Mouse (Mus musculus) inflammation-experienced regulatory T-cells, adult 6 months (primary cell): ENCODE data around the gene Wfikkn1. TPM values are rescaled to one million over a fixed set of nuclear protein-coding genes. Genes with fewer than 3 reads are reported as not detected.
A peak's percentile ranks its signal among the peaks of the same experiment; 100 is the strongest.

Experiments
- ATAC-seq: one replicate; pipeline ENCODE4 v1.8.0; 2017
- polyA plus RNA-seq, 3 experiments: library from polyadenylated mRNA; unstranded; fragments of 100-300 nt; shearing (Covaris generic); gene quantifications; one replicate each; pipeline ENCODE4 v1.2.1; 2017

Gene Wfikkn1
- polyA plus RNA-seq, 3 experiments from 2014 or later = 0.93 to 1.9 (median 1.4) TPM

GRCm38 (mm10) chr17:25867836-25868600 lies 12.6 kb downstream of the Wfikkn1 start:
- no peak for ATAC-seq

GRCm38 (mm10) chr17:25867509-25867835 lies 13.2 kb downstream of the Wfikkn1 start:
- peak; percentile 28 for ATAC-seq

GRCm38 (mm10) chr17:25866172-25866571 lies 14.5 kb downstream of the Wfikkn1 start:
- no peak for ATAC-seq

GRCm38 (mm10) chr17:25865288-25865687 lies 15.4 kb downstream of the Wfikkn1 start:
- no peak for ATAC-seq

GRCm38 (mm10) chr17:25864311-25864710 lies 16.3 kb downstream of the Wfikkn1 start:
- no peak for ATAC-seq

- ATAC-seq = no peak
Observed at GRCm38 (mm10) chr17:25863681-25864080, 17.0 kb downstream of the Wfikkn1 start.

- ATAC-seq = no peak
Observed at GRCm38 (mm10) chr17:25861704-25862612, 18.7 kb downstream of the Wfikkn1 start.

- ATAC-seq = peak; percentile 100
Observed at GRCm38 (mm10) chr17:25860832-25861703, 19.6 kb downstream of the Wfikkn1 start, which contains the start of gene Wdr90. Wdr90 (minus strand) TSS chr17:25861501.

- no peak for ATAC-seq
Observed at GRCm38 (mm10) chr17:25860229-25860628, 20.4 kb downstream of the Wfikkn1 start.

- peak; percentile 100 for ATAC-seq
Observed at GRCm38 (mm10) chr17:25844396-25844901, 36.2 kb downstream of the Wfikkn1 start, which contains the start of gene Rhot2. Rhot2 (minus strand) TSS chr17:25844851.

GRCm38 (mm10) chr17:25843636-25844395 lies 36.8 kb downstream of the Wfikkn1 start:
- peak; percentile 5 for ATAC-seq

GRCm38 (mm10) chr17:25843122-25843521 lies 37.5 kb downstream of the Wfikkn1 start:
- ATAC-seq = no peak

GRCm38 (mm10) chr17:25842509-25842908 lies 38.1 kb downstream of the Wfikkn1 start:
- ATAC-seq = no peak

GRCm38 (mm10) chr17:25841117-25841880 lies 39.4 kb downstream of the Wfikkn1 start, which contains the start of gene Gm20683:
Gm20683 (minus strand) TSS chr17:25841763.
- ATAC-seq = no peak

GRCm38 (mm10) chr17:25840519-25840918 lies 40.1 kb downstream of the Wfikkn1 start:
- no peak for ATAC-seq

GRCm38 (mm10) chr17:25839455-25840235 lies 41.0 kb downstream of the Wfikkn1 start:
- no peak for ATAC-seq

GRCm38 (mm10) chr17:25838904-25839303 lies 41.8 kb downstream of the Wfikkn1 start:
- ATAC-seq = no peak

- no peak for ATAC-seq
Observed at GRCm38 (mm10) chr17:25837533-25837932, 43.1 kb downstream of the Wfikkn1 start.

- ATAC-seq = no peak
Observed at GRCm38 (mm10) chr17:25837076-25837410, 43.6 kb downstream of the Wfikkn1 start, which contains the start of gene Rhbdl1. Rhbdl1 (minus strand) TSS chr17:25837295.
